Mouse (Mus musculus): ENCODE measurements around the gene Patl1.

GRCm38 (mm10) chr19:11975683-11976082 is 63.5 kb downstream of the Patl1 start:
- TF ChIP-seq POLR2A (IDR thresholded peaks at IDR 0.05; ENCODE audit: insufficient read depth, low read length), result no peak
- TF ChIP-seq CTCF (IDR thresholded peaks at IDR 0.05; ENCODE audit: low read depth, low read length), result no peak
- no peak for TF ChIP-seq EP300 (IDR thresholded peaks at IDR 0.05; ENCODE audit: insufficient read depth, low read depth, low read length)
